Mouse (Mus musculus) c-Kit-negative CD71-positive TER-119-positive erythroid progenitor cells, embryonic 14.5 days (primary cell): ENCODE data around the gene Tulp2.
A peak's percentile ranks its signal among the peaks of the same experiment; 100 is the strongest.
"Not testable (repeated sequence)": the region's sequence is repeated elsewhere in the genome, so short reads cannot be mapped to it uniquely, and the experiment has no call there.

Experiments
- DNase-seq: peaks from one replicate; pipeline ENCODE4 v3.0.0-alpha.2; 2013; ENCODE audit warnings: low read depth, low spot score

The Tulp2 gene

GRCm38 (mm10) chr7:45486761-45487415, 5.2 kb downstream of the Tulp2 start, which contains the start of gene Gm45808:
Gene Gm45808, minus strand, starts transcription at chr7:45486811.
- DNase-seq = no peak

- no peak for DNase-seq
These were observed 6.2 kb downstream of the Tulp2 start for GRCm38 (mm10) chr7:45487861-45488292.

- no peak for DNase-seq
These were observed 6.9 kb downstream of the Tulp2 start, which contains the start of gene Dhdh for GRCm38 (mm10) chr7:45488293-45489204. Gene Dhdh, minus strand, starts transcription at chr7:45488805.

GRCm38 (mm10) chr7:45489578-45489977, 7.9 kb downstream of the Tulp2 start:
- no peak for DNase-seq

GRCm38 (mm10) chr7:45490822-45491221, 9.1 kb downstream of the Tulp2 start:
- no peak for DNase-seq

GRCm38 (mm10) chr7:45491264-45491663, 9.6 kb downstream of the Tulp2 start:
- no peak for DNase-seq

GRCm38 (mm10) chr7:45492225-45492844, 10.7 kb downstream of the Tulp2 start:
- DNase-seq = no peak

- no peak for DNase-seq
These were observed 11.3 kb downstream of the Tulp2 start for GRCm38 (mm10) chr7:45492951-45493350.

- no peak for DNase-seq
These were observed 12.9 kb downstream of the Tulp2 start for GRCm38 (mm10) chr7:45494548-45494947.

GRCm38 (mm10) chr7:45498427-45498826, 16.8 kb downstream of the Tulp2 start:
- no peak for DNase-seq

GRCm38 (mm10) chr7:45507583-45507982, 25.9 kb downstream of the Tulp2 start:
- no peak for DNase-seq

- DNase-seq = peak; percentile 85
These were observed 26.9 kb downstream of the Tulp2 start for GRCm38 (mm10) chr7:45508561-45508960.

- DNase-seq = no peak
These were observed 27.7 kb downstream of the Tulp2 start for GRCm38 (mm10) chr7:45509181-45509882.

- peak; percentile 92 for DNase-seq
These were observed 28.5 kb downstream of the Tulp2 start, which contains the start of gene Nucb1 for GRCm38 (mm10) chr7:45509912-45510787. Gene Nucb1, minus strand, starts transcription at chr7:45510406.

GRCm38 (mm10) chr7:45514411-45514810, 32.7 kb downstream of the Tulp2 start:
- DNase-seq = no peak

- DNase-seq = peak; percentile 78
These were observed 33.8 kb downstream of the Tulp2 start for GRCm38 (mm10) chr7:45515436-45515835.

- DNase-seq = not testable (repeated sequence)
These were observed 35.2 kb downstream of the Tulp2 start for GRCm38 (mm10) chr7:45516846-45517245.

- no peak for DNase-seq
These were observed 36.9 kb downstream of the Tulp2 start for GRCm38 (mm10) chr7:45518618-45519017.

GRCm38 (mm10) chr7:45519345-45520120, 37.9 kb downstream of the Tulp2 start:
- no peak for DNase-seq

- DNase-seq = no peak
These were observed 38.9 kb downstream of the Tulp2 start for GRCm38 (mm10) chr7:45520605-45521004.
